Mouse (Mus musculus): ENCODE results near the gene Ckmt2.

GRCm38 (mm10) chr13:91807874-91808575 lies 68.7 kb downstream of the Ckmt2 start:
- no peak for TF ChIP-seq POLR2A (IDR thresholded peaks at IDR 0.05; ENCODE audit: control insufficient read depth, low read depth, low read length)
- TF ChIP-seq CTCF (IDR thresholded peaks at IDR 0.05; ENCODE audit: control insufficient read depth, insufficient read depth, insufficient replicate concordance, low read depth, low read length) = no peak
